Mouse (Mus musculus): ENCODE measurements around the gene Gfpt2.

GRCm38 (mm10) chr11:49803801-49804200 lies 9.8 kb downstream of the Gfpt2 start:
- TF ChIP-seq CTCF (IDR thresholded peaks at IDR 0.05; ENCODE audit: low read depth, low read length) (no peak), POLR2A (IDR thresholded peaks at IDR 0.05; ENCODE audit: extremely low read depth, insufficient read depth, low read length) (no peak)
